Mouse (Mus musculus): ENCODE results near the gene Crat. TPM values are rescaled to one million over a fixed set of nuclear protein-coding genes. Genes with fewer than 3 reads are reported as not detected.

Gene Crat
- polyA plus RNA-seq, 1 experiment from 2014 or later, result 22.0 TPM

- Histone ChIP-seq H3K4me3 (ENCODE audit: low read depth, low read length) (no peak overlapping the region), H3K27ac (replicated peaks) (peak overlapping the region; percentile 30; the same call in 1 of the 2 replicates), H3K9me3 (ENCODE audit: control insufficient read depth, low read length) (no peaks in the 10 kb centered on the region), H3K27me3 (ENCODE audit: control insufficient read depth, insufficient read depth, low read length) (no peaks in the 10 kb centered on the region), H3K4me2 (replicated peaks; ENCODE audit: low read depth) (no peak overlapping the region), H3K4me1 (replicated peaks; ENCODE audit: control insufficient read depth, insufficient read depth) (no peaks in the 10 kb centered on the region), H3K36me3 (ENCODE audit: control insufficient read depth, insufficient read depth, low read length) (no peaks in the 10 kb centered on the region), H3K9ac (ENCODE audit: low read length) (peak overlapping the region; percentile 13; the same call in 1 of the 2 replicates)
- WGBS, result 63% methylated on average over 13 of the region's 13 CpGs
- no peak for ATAC-seq (ENCODE audit: low FRiP score, low TSS enrichment)
- no peak for DNase-seq (ENCODE audit: low spot score)
- TF ChIP-seq CTCF (IDR thresholded peaks at IDR 0.05; ENCODE audit: low read depth) (no peak), EP300 (optimal IDR thresholded peaks at IDR 0.05) (no peak)
Observed at GRCm38 (mm10) chr2:30456104-30456980, 40.7 kb upstream of the Crat start.

DNA sequence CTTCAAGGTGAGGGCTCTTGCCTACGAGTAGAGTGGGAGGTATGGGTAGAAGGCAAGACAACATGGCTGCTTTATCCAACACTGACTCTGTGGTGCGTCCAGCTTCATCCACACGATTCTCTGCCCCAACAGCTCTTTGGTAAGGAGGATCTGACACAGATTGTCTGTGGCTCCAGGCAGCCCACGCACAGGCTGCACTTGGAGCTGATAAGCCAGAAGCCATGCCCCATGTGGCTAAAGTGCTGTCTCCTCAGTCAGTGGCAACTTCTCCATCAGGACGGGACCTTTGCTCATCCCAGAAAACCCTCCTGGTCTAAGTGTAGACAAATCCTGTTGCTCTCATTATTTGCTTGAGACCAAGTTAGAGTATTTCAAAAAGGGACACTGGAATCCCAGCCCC lies 39.0 kb upstream of the Crat start:
- Histone ChIP-seq H3K27me3 (ENCODE audit: control insufficient read depth, insufficient read depth, low read length) (no peaks in the 10 kb centered on the region), H3K27ac (replicated peaks) (no peak overlapping the region), H3K4me2 (replicated peaks; ENCODE audit: low read depth) (no peak overlapping the region), H3K4me3 (ENCODE audit: low read depth, low read length) (no peak overlapping the region), H3K9ac (ENCODE audit: low read length) (no peak overlapping the region), H3K36me3 (ENCODE audit: control insufficient read depth, insufficient read depth, low read length) (no peaks in the 10 kb centered on the region; the same call in 1 of the 2 replicates), H3K4me1 (replicated peaks; ENCODE audit: control insufficient read depth, insufficient read depth) (no peaks in the 10 kb centered on the region), H3K9me3 (ENCODE audit: control insufficient read depth, low read length) (no peaks in the 10 kb centered on the region)
- 89% methylated on average over 5 of the region's 5 CpGs for WGBS
- no peak for DNase-seq (ENCODE audit: low spot score)
- TF ChIP-seq CTCF (IDR thresholded peaks at IDR 0.05; ENCODE audit: low read depth) (no peak), EP300 (optimal IDR thresholded peaks at IDR 0.05) (no peak)
- no peak for ATAC-seq (ENCODE audit: low FRiP score, low TSS enrichment)

- DNase-seq (ENCODE audit: low spot score) (no peak), ATAC-seq (ENCODE audit: low FRiP score, low TSS enrichment) (no peak)
- Histone ChIP-seq H3K27me3 (ENCODE audit: control insufficient read depth, insufficient read depth, low read length) (no peaks in the 10 kb centered on the region), H3K4me3 (ENCODE audit: low read depth, low read length) (no peak overlapping the region), H3K9ac (ENCODE audit: low read length) (no peak overlapping the region), H3K9me3 (ENCODE audit: control insufficient read depth, low read length) (no peaks in the 10 kb centered on the region), H3K4me2 (replicated peaks; ENCODE audit: low read depth) (no peak overlapping the region), H3K36me3 (ENCODE audit: control insufficient read depth, insufficient read depth, low read length) (no peaks in the 10 kb centered on the region; the same call in none of the 2 replicates), H3K4me1 (replicated peaks; ENCODE audit: control insufficient read depth, insufficient read depth) (no peaks in the 10 kb centered on the region), H3K27ac (replicated peaks) (no peak overlapping the region)
- 61% methylated on average over 3 of the region's 3 CpGs for WGBS
- no peak for TF ChIP-seq EP300 (optimal IDR thresholded peaks at IDR 0.05)
- no peak for TF ChIP-seq CTCF (IDR thresholded peaks at IDR 0.05; ENCODE audit: low read depth)
Observed at GRCm38 (mm10) chr2:30453570-30453969, 38.0 kb upstream of the Crat start.

DNA sequence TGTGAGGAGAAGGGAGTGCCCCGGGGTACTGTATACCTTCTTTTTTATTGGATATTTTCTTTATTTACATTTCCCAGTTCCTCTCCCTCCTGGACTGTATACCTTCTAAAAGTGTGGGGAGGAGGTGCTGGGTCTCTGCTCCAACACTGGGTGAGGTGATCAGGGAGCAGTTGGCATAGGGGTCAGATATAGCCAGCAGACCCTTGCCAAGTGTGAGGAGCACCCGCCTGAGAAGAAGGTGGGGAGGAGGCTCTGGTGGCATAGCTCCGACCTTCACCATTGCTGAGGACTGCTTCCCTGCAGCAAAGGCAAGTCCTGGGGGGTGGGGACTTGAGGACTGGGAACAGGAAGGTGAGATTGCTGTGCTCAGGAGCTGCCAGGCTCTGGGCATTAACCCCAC lies 35.9 kb upstream of the Crat start:
- H3K36me3 ChIP-seq (ENCODE audit: control insufficient read depth, insufficient read depth, low read length), result peaks cover 8% of the 10 kb centered on the region
- no peaks in the 10 kb centered on the region for H3K4me1 ChIP-seq (replicated peaks; ENCODE audit: control insufficient read depth, insufficient read depth)
- H3K4me2 ChIP-seq (replicated peaks; ENCODE audit: low read depth), result no peak overlapping the region
- ATAC-seq (ENCODE audit: low FRiP score, low TSS enrichment) (0 out of 2 replicates have a peak, but pooled peaks have one; percentile 18), DNase-seq (ENCODE audit: low spot score) (no peak)
- no peak overlapping the region for H3K9ac ChIP-seq (ENCODE audit: low read length)
- TF ChIP-seq EP300 (optimal IDR thresholded peaks at IDR 0.05) (no peak), CTCF (IDR thresholded peaks at IDR 0.05; ENCODE audit: low read depth) (no peak)
- H3K27ac ChIP-seq (replicated peaks), result no peak overlapping the region
- H3K4me3 ChIP-seq (ENCODE audit: low read depth, low read length), result no peak overlapping the region
- no peaks in the 10 kb centered on the region for H3K27me3 ChIP-seq (ENCODE audit: control insufficient read depth, insufficient read depth, low read length)
- H3K9me3 ChIP-seq (ENCODE audit: control insufficient read depth, low read length), result no peaks in the 10 kb centered on the region
- 64% methylated on average over 3 of the region's 3 CpGs for WGBS

- no peak overlapping the region for H3K4me3 ChIP-seq (ENCODE audit: low read depth, low read length)
- H3K9ac ChIP-seq (ENCODE audit: low read length), result no peak overlapping the region
- TF ChIP-seq CTCF (IDR thresholded peaks at IDR 0.05; ENCODE audit: low read depth) (peak; percentile 62), EP300 (optimal IDR thresholded peaks at IDR 0.05) (no peak)
- peaks cover 9% of the 10 kb centered on the region for H3K36me3 ChIP-seq (ENCODE audit: control insufficient read depth, insufficient read depth, low read length)
- ATAC-seq (ENCODE audit: low FRiP score, low TSS enrichment) (no peak), DNase-seq (ENCODE audit: low spot score) (no peak)
- H3K4me2 ChIP-seq (replicated peaks; ENCODE audit: low read depth), result no peak overlapping the region
- H3K9me3 ChIP-seq (ENCODE audit: control insufficient read depth, low read length), result no peaks in the 10 kb centered on the region
- 0 out of 2 replicates have a peak, but pooled peaks cover 3% of the 10 kb centered on the region for H3K4me1 ChIP-seq (replicated peaks; ENCODE audit: control insufficient read depth, insufficient read depth)
- 70% methylated on average over 1 of the region's 1 CpGs for WGBS
- H3K27me3 ChIP-seq (ENCODE audit: control insufficient read depth, insufficient read depth, low read length), result no peaks in the 10 kb centered on the region
- H3K27ac ChIP-seq (replicated peaks), result no peak overlapping the region
Observed at GRCm38 (mm10) chr2:30450530-30450929, 34.9 kb upstream of the Crat start.

GRCm38 (mm10) chr2:30448371-30448770 lies 32.8 kb upstream of the Crat start:
- Histone ChIP-seq H3K27me3 (ENCODE audit: control insufficient read depth, insufficient read depth, low read length) (no peaks in the 10 kb centered on the region), H3K9me3 (ENCODE audit: control insufficient read depth, low read length) (no peaks in the 10 kb centered on the region), H3K4me1 (replicated peaks; ENCODE audit: control insufficient read depth, insufficient read depth) (peaks cover 12% of the 10 kb centered on the region), H3K36me3 (ENCODE audit: control insufficient read depth, insufficient read depth, low read length) (peaks cover 12% of the 10 kb centered on the region), H3K27ac (replicated peaks) (0 out of 2 replicates have a peak overlapping the region, but pooled peaks have one; percentile 8), H3K4me3 (ENCODE audit: low read depth, low read length) (no peak overlapping the region), H3K9ac (ENCODE audit: low read length) (no peak overlapping the region), H3K4me2 (replicated peaks; ENCODE audit: low read depth) (no peak overlapping the region)
- WGBS, result 89% methylated on average over 7 of the region's 7 CpGs
- DNase-seq (ENCODE audit: low spot score) (no peak), ATAC-seq (ENCODE audit: low FRiP score, low TSS enrichment) (no peak)
- TF ChIP-seq CTCF (IDR thresholded peaks at IDR 0.05; ENCODE audit: low read depth) (no peak), EP300 (optimal IDR thresholded peaks at IDR 0.05) (no peak)
